Mouse (Mus musculus): Measurements from ENCODE around the gene Gm26920. TPM values are rescaled to one million over a fixed set of nuclear protein-coding genes. Genes with fewer than 3 reads are reported as not detected.

The Gm26920 gene
- total and polyA plus RNA-seq, 3 experiments: not detected

DNA sequence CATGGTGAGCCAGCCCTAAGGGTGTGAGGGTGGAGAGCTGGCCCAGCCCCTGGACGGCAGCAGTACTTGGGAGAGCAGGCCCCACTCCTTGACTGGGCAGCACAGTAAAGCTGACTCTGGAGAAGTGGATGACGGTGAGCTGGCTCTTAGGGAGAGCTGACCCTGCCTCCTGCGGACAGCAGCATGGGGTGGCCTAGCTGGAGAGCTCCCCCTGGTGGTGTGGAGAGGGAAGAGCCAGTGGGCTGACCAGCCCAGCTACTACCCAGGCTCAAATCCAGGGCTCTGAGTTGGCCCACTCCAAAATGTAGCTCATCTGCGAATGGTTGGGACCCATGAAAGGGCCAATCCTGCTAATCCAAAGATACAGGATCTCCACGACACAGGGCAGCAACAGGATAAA, 25.6 kb downstream of the Gm26920 start:
- no peak for TF ChIP-seq ELF1 (IDR thresholded peaks at IDR 0.05; ENCODE audit: low read depth, low read length)
- no peak for TF ChIP-seq POLR2A (IDR thresholded peaks at IDR 0.05; ENCODE audit: low read depth, low read length)
- TF ChIP-seq MAFK (IDR thresholded peaks at IDR 0.05; ENCODE audit: insufficient replicate concordance, low read length): no peak
- TF ChIP-seq MEF2A (IDR thresholded peaks at IDR 0.05; ENCODE audit: borderline replicate concordance, low read depth, low read length): no peak
- no peak for TF ChIP-seq IRF4 (IDR thresholded peaks at IDR 0.05; ENCODE audit: low read depth, low read length)
- TF ChIP-seq SIN3A (IDR thresholded peaks at IDR 0.05; ENCODE audit: low read length): no peak
- no peak for TF ChIP-seq CHD2 (IDR thresholded peaks at IDR 0.05; ENCODE audit: low read length)
- no peak for TF ChIP-seq POLR2AphosphoS2 (IDR thresholded peaks at IDR 0.05; ENCODE audit: low read depth, low read length)
- TF ChIP-seq EP300 (IDR thresholded peaks at IDR 0.05; ENCODE audit: low read length): no peak
- peak; percentile 20 to 51; a peak in 2 of 4 replicates for TF ChIP-seq CTCF (conservative IDR thresholded peaks at IDR 0.05 in 1 of 2, IDR thresholded peaks at IDR 0.05 in 1 of 2; ENCODE audit: low read depth in 2 of 2, low read length in 2 of 2)
- TF ChIP-seq ETS1 (conservative IDR thresholded peaks at IDR 0.05; ENCODE audit: low read depth, low read length): no peak
- TF ChIP-seq KAT2A (IDR thresholded peaks at IDR 0.05; ENCODE audit: insufficient replicate concordance, low read length): no peak
- no peak for TF ChIP-seq TCF12 (IDR thresholded peaks at IDR 0.05; ENCODE audit: low read depth, low read length)
- TF ChIP-seq MXI1 (IDR thresholded peaks at IDR 0.05; ENCODE audit: low read depth, low read length): no peak
- TF ChIP-seq SMC3 (IDR thresholded peaks at IDR 0.05; ENCODE audit: low read depth, low read length): peak; percentile 23
- no peak for TF ChIP-seq NRF1 (IDR thresholded peaks at IDR 0.05; ENCODE audit: low read depth, low read length)
- no peak for TF ChIP-seq ZKSCAN1 (IDR thresholded peaks at IDR 0.05; ENCODE audit: borderline replicate concordance, low read depth, low read length)
- no peak for TF ChIP-seq HCFC1 (IDR thresholded peaks at IDR 0.05; ENCODE audit: low read depth, low read length)
- no peak for TF ChIP-seq PAX5 (IDR thresholded peaks at IDR 0.05; ENCODE audit: low read length)
- TF ChIP-seq RAD21 (IDR thresholded peaks at IDR 0.05; ENCODE audit: low read depth, low read length): peak; percentile 4
- TF ChIP-seq CHD1 (IDR thresholded peaks at IDR 0.05; ENCODE audit: low read depth, low read length): no peak
- TF ChIP-seq MYC (IDR thresholded peaks at IDR 0.05; ENCODE audit: low read depth, low read length): no peak
- no peak for TF ChIP-seq RCOR1 (conservative IDR thresholded peaks at IDR 0.05; ENCODE audit: low read depth, low read length)
- no peak for TF ChIP-seq ZNF384 (IDR thresholded peaks at IDR 0.05; ENCODE audit: low read depth, low read length)
- TF ChIP-seq GABPA (IDR thresholded peaks at IDR 0.05; ENCODE audit: insufficient replicate concordance, low read depth, low read length): no peak
- no peak for TF ChIP-seq ZC3H11A (IDR thresholded peaks at IDR 0.05; ENCODE audit: low read depth, low read length)
- dilution Hi-C loops (cut with MboI; ENCODE audit: extremely low pct_ligation_motif_present, extremely low pct_unique_long_range_greater_than_20kb, low sequenced_read_pairs): no loop called here

More for the DNA sequence above, 25.6 kb downstream of the Gm26920 start:
- H3K27ac ChIP-seq (ENCODE audit: insufficient read depth, low read depth): no peak overlapping the region
- DNase-seq (ENCODE audit: extremely low read depth): no peak
- no peak overlapping the region for H3K4me2 ChIP-seq (ENCODE audit: insufficient read depth, low read depth, poor library complexity, severe bottlenecking)
- in situ Hi-C loops (cut with MboI; ENCODE audit: low pct_ligation_motif_present, low pct_unique_long_range_greater_than_20kb, low sequenced_read_pairs): no loop called here
- H3K4me3 ChIP-seq (replicated peaks in 1 of 3; ENCODE audit: low read depth in 2 of 3, low read length in 2 of 3, poor library complexity in 1 of 3): no peak overlapping the region
- H3K36me3 ChIP-seq (replicated peaks in 1 of 2; ENCODE audit: control insufficient read depth in 1 of 2, insufficient read depth in 1 of 2, low read length in 1 of 2): peaks cover 53 to 86% of the 10 kb centered on the region in 2 experiments
- H3K27me3 ChIP-seq (replicated peaks): no peaks in the 10 kb centered on the region
- no peaks in the 10 kb centered on the region for H3K9me3 ChIP-seq (replicated peaks; ENCODE audit: low read length)
- H3K79me2 ChIP-seq (replicated peaks; ENCODE audit: control insufficient read depth, extremely low read depth, insufficient read depth, poor library complexity, severe bottlenecking): no peaks in the 10 kb centered on the region
- H3K4me1 ChIP-seq (ENCODE audit: control insufficient read depth in 1 of 2, insufficient read depth in 2 of 2): no peaks in the 10 kb centered on the region
- H3K9ac ChIP-seq (ENCODE audit: insufficient read depth, low read depth): no peak overlapping the region
